Comparison of ENCODE assay signal across 25 mouse cellular contexts in genomic region chr10:125346364-125346763, GRCm38 (mm10).
"Had no signal": no experiment of that assay in that cellular context is flagged by ENCODE, and none has a peak within 500 bp of the region (broad histone marks: within the 10 kb centered on the region; RNA-seq: fewer than 3 reads in every experiment).

No protein-coding gene starts in this region.

- H3K27ac ChIP-seq: gastrocnemius, adult 2 months; heart, embryonic 10.5 days; hindbrain, embryonic 10.5 days; hindbrain, embryonic 12.5 days; hindbrain, embryonic 14.5 days; hindbrain, postnatal 0 days; kidney, embryonic 15.5 days; kidney, postnatal 0 days; limb, embryonic 13.5 days; limb, embryonic 15.5 days had no signal

- H3K4me3 ChIP-seq: gastrocnemius, adult 2 months; heart, embryonic 10.5 days; heart, embryonic 12.5 days; hindbrain, embryonic 10.5 days; hindbrain, embryonic 12.5 days; kidney, embryonic 15.5 days; limb, embryonic 13.5 days; limb, embryonic 15.5 days had no signal

- H3K36me3 ChIP-seq: heart, embryonic 10.5 days; heart, embryonic 12.5 days; hindbrain, embryonic 10.5 days; hindbrain, embryonic 12.5 days; kidney, embryonic 15.5 days; limb, embryonic 13.5 days; limb, embryonic 15.5 days had no signal

- H3K4me1 ChIP-seq: hindbrain, embryonic 10.5 days; hindbrain, embryonic 12.5 days; kidney, embryonic 15.5 days; limb, embryonic 13.5 days; limb, embryonic 15.5 days had no signal

- ATAC-seq: hindbrain, postnatal 0 days; intestine, embryonic 16.5 days had no signal

- H3K27me3 ChIP-seq: heart, embryonic 12.5 days; hindbrain, embryonic 12.5 days; kidney, embryonic 15.5 days; limb, embryonic 13.5 days; limb, embryonic 15.5 days had no signal

- H3K9ac ChIP-seq: forebrain, postnatal 0 days; heart, embryonic 12.5 days; hindbrain, embryonic 12.5 days; hindbrain, embryonic 14.5 days; kidney, embryonic 15.5 days; limb, embryonic 13.5 days; limb, embryonic 15.5 days had no signal

- DNase-seq: gastrocnemius, adult 2 months; gastrocnemius, postnatal 10 days; gastrocnemius, postnatal 25 days; heart, postnatal 10 days; heart, postnatal 4 days; kidney, adult 11 months; kidney, adult 2 months; kidney, adult 9 months; kidney, postnatal 14 days; kidney, postnatal 36 days; layer of hippocampus, adult 9-11 months; layer of hippocampus, postnatal 36 days; left cerebral cortex, postnatal 4 days had no signal

- H3K4me2 ChIP-seq: heart, embryonic 12.5 days; hindbrain, embryonic 12.5 days; hindbrain, embryonic 14.5 days; kidney, embryonic 15.5 days; limb, embryonic 13.5 days; limb, embryonic 15.5 days had no signal

- H3K9me3 ChIP-seq: heart, embryonic 10.5 days; heart, embryonic 12.5 days; hindbrain, embryonic 12.5 days; kidney, embryonic 15.5 days; limb, embryonic 13.5 days; limb, embryonic 15.5 days had no signal
